Mouse (Mus musculus): ENCODE data around the gene Prpf6.

Prpf6 gene

GRCm38 (mm10) chr2:181579681-181580080, 12.0 kb upstream of the Prpf6 start:
- DNase-seq (ENCODE audit: extremely low read depth, insufficient read length, low spot score): no peak

- no peak for DNase-seq (ENCODE audit: extremely low read depth, insufficient read length, low spot score)
These were observed 11.4 kb upstream of the Prpf6 start for GRCm38 (mm10) chr2:181580131-181580772.

- DNase-seq (ENCODE audit: extremely low read depth, insufficient read length, low spot score): peak; percentile 77
These were observed 10.7 kb upstream of the Prpf6 start for GRCm38 (mm10) chr2:181581016-181581401.

GRCm38 (mm10) chr2:181581402-181582120, 10.1 kb upstream of the Prpf6 start:
- DNase-seq (ENCODE audit: extremely low read depth, insufficient read length, low spot score): peak; percentile 85

- no peak for DNase-seq (ENCODE audit: extremely low read depth, insufficient read length, low spot score)
These were observed 9.3 kb upstream of the Prpf6 start for GRCm38 (mm10) chr2:181582358-181582757.

GRCm38 (mm10) chr2:181582939-181583338, 8.7 kb upstream of the Prpf6 start:
- no peak for DNase-seq (ENCODE audit: extremely low read depth, insufficient read length, low spot score)

GRCm38 (mm10) chr2:181583460-181584257, 8.0 kb upstream of the Prpf6 start:
- no peak for DNase-seq (ENCODE audit: extremely low read depth, insufficient read length, low spot score)

- DNase-seq (ENCODE audit: extremely low read depth, insufficient read length, low spot score): no peak
These were observed 7.2 kb upstream of the Prpf6 start, which contains the start of gene Uckl1 for GRCm38 (mm10) chr2:181584411-181584942. Gene Uckl1 (minus strand): TSS chr2:181584892.

- no peak for DNase-seq (ENCODE audit: extremely low read depth, insufficient read length, low spot score)
These were observed 6.2 kb upstream of the Prpf6 start for GRCm38 (mm10) chr2:181585506-181585905.

GRCm38 (mm10) chr2:181586124-181586523, 5.5 kb upstream of the Prpf6 start:
- no peak for DNase-seq (ENCODE audit: extremely low read depth, insufficient read length, low spot score)

- no peak for DNase-seq (ENCODE audit: extremely low read depth, insufficient read length, low spot score)
These were observed 3.9 kb upstream of the Prpf6 start for GRCm38 (mm10) chr2:181587796-181588195.

GRCm38 (mm10) chr2:181588229-181588780, 3.4 kb upstream of the Prpf6 start:
- DNase-seq (ENCODE audit: extremely low read depth, insufficient read length, low spot score): no peak

- DNase-seq (ENCODE audit: extremely low read depth, insufficient read length, low spot score): no peak
These were observed 2.5 kb upstream of the Prpf6 start for GRCm38 (mm10) chr2:181589011-181589731.

- no peak for DNase-seq (ENCODE audit: extremely low read depth, insufficient read length, low spot score)
These were observed 1.9 kb upstream of the Prpf6 start for GRCm38 (mm10) chr2:181589732-181590105.

GRCm38 (mm10) chr2:181590471-181590870, 1.2 kb upstream of the Prpf6 start:
- DNase-seq (ENCODE audit: extremely low read depth, insufficient read length, low spot score): no peak

- no peak for DNase-seq (ENCODE audit: extremely low read depth, insufficient read length, low spot score)
These were observed 768 bp downstream of the Prpf6 start, which contains the start of gene Zfp512b for GRCm38 (mm10) chr2:181592231-181593041. Gene Zfp512b (minus strand): TSS chr2:181592803.

- DNase-seq (ENCODE audit: extremely low read depth, insufficient read length, low spot score): no peak
These were observed 1.4 kb downstream of the Prpf6 start for GRCm38 (mm10) chr2:181593042-181593421.

GRCm38 (mm10) chr2:181593937-181594336, 2.3 kb downstream of the Prpf6 start:
- no peak for DNase-seq (ENCODE audit: extremely low read depth, insufficient read length, low spot score)

GRCm38 (mm10) chr2:181594946-181595696, 3.5 kb downstream of the Prpf6 start:
- DNase-seq (ENCODE audit: extremely low read depth, insufficient read length, low spot score): no peak

Measured in 3134 (cell line).